In the genomic region with DNA sequence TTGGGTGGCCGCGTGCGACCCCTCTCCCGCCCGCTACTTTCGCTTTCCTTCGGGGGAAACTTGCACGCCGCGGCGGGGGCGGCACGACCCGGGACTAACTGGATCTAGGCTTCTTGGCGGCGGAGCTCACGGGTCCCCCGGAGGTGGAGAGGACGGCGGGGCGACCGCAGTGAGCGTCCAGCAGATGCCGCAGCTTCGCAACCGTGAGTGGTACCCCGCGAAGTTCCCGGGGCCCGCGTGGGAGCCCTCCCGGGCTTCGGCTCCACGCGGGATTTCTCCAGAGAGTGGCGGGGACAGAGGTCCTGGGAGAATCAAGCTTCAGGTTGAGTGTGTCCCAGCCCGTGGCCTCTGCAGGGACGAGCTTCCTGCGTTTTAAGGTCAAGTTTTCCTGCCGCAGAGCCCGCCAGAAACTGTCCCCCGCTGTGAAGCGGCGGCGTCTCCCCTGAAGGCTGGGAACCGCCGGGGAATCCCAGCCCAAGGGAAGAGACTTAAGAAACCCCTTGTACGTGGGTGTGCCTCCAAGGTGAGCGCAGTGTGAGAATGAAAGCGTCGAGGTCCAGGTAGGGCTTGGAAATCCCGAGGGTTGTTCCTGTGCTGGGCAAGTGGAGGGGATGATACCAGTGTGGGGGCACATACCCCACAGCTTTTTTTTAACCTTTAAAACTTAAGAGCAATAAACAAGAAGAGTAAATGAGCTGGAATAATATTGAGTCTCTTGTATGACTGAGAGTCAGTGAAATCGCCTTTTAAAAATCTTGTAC, we compare ENCODE assay signal across 8 mouse cellular contexts. TPM values are rescaled to one million over a fixed set of nuclear protein-coding genes. Genes with fewer than 3 reads are reported as not detected.
DNase-seq lines count a peak whose midpoint lies in the region; ATAC-seq and TF ChIP-seq lines count a peak whose summit lies in the region.

No protein-coding gene starts in this region.

- no peaks in the 10 kb centered on the region for H3K4me1 ChIP-seq in embryonic fibroblast, embryonic 13.5 days (ENCODE audit: control insufficient read depth, insufficient read depth, low read length)
- peaks cover 17% of the 10 kb centered on the region for H3K4me1 ChIP-seq in hindbrain, embryonic 13.5 days (replicated peaks)
- H3K4me1 ChIP-seq in lung, embryonic 16.5 days (replicated peaks; ENCODE audit: control insufficient read depth, insufficient read depth, low read length): peaks cover 3% of the 10 kb centered on the region; the same call in 1 of the 2 replicates
- H3K4me1 ChIP-seq in stomach, embryonic 14.5 days (ENCODE audit: control insufficient read depth, insufficient read depth, low read length): no peaks in the 10 kb centered on the region

- no peaks in the 10 kb centered on the region for H3K9me3 ChIP-seq in hindbrain, embryonic 13.5 days
- no peaks in the 10 kb centered on the region for H3K9me3 ChIP-seq in lung, embryonic 16.5 days (ENCODE audit: control insufficient read depth, low read length)
- no peaks in the 10 kb centered on the region for H3K9me3 ChIP-seq in stomach, embryonic 14.5 days (ENCODE audit: control insufficient read depth, low read depth, low read length)

- peak overlapping the region; percentile 54 for H3K27ac ChIP-seq in embryonic fibroblast, embryonic 13.5 days (ENCODE audit: insufficient read depth, low read length)
- H3K27ac ChIP-seq in hindbrain, embryonic 13.5 days: no peak overlapping the region
- no peak overlapping the region for H3K27ac ChIP-seq in lung, embryonic 16.5 days (ENCODE audit: low read length)
- no peak overlapping the region for H3K27ac ChIP-seq in stomach, embryonic 14.5 days (ENCODE audit: low read length)

- H3K27me3 ChIP-seq in hindbrain, embryonic 13.5 days: peaks cover 47% of the 10 kb centered on the region
- H3K27me3 ChIP-seq in lung, embryonic 16.5 days (ENCODE audit: control insufficient read depth, insufficient read depth, low read depth, low read length): peaks cover 16% of the 10 kb centered on the region
- no peaks in the 10 kb centered on the region for H3K27me3 ChIP-seq in stomach, embryonic 14.5 days (ENCODE audit: control insufficient read depth, insufficient read depth, low read length)

- peak overlapping the region; percentile 62 for H3K4me3 ChIP-seq in embryonic fibroblast, embryonic 13.5 days (ENCODE audit: insufficient read depth, low read length)
- peak overlapping the region; percentile 66 for H3K4me3 ChIP-seq in hindbrain, embryonic 13.5 days
- peak overlapping the region; percentile 85 for H3K4me3 ChIP-seq in lung, embryonic 16.5 days (ENCODE audit: low read length)
- peak overlapping the region; percentile 63 for H3K4me3 ChIP-seq in stomach, embryonic 14.5 days (ENCODE audit: low read depth, low read length)

- H3K9ac ChIP-seq in hindbrain, embryonic 13.5 days: peak overlapping the region; percentile 76
- H3K9ac ChIP-seq in lung, embryonic 16.5 days (ENCODE audit: low read length): peak overlapping the region; percentile 80
- H3K9ac ChIP-seq in stomach, embryonic 14.5 days (replicated peaks; ENCODE audit: low read depth, low read length): peak overlapping the region; percentile 50

- peak; percentile 72 for ATAC-seq in hindbrain, embryonic 13.5 days (ENCODE audit: low FRiP score)
- ATAC-seq in lung, embryonic 16.5 days (ENCODE audit: low read depth): peak; percentile 63
- peak; percentile 60 for ATAC-seq in stomach, embryonic 14.5 days (ENCODE audit: insufficient number of reproducible peaks, insufficient read depth, low FRiP score, low read depth)
- ATAC-seq in monocyte, adult 5-6 weeks (replicated peaks; ENCODE audit: insufficient number of reproducible peaks, low FRiP score, low TSS enrichment, poor library complexity, severe bottlenecking): no peak

- no peaks in the 10 kb centered on the region for H3K36me3 ChIP-seq in hindbrain, embryonic 13.5 days
- no peaks in the 10 kb centered on the region for H3K36me3 ChIP-seq in lung, embryonic 16.5 days (ENCODE audit: control insufficient read depth, insufficient read depth, low read length)
- no peaks in the 10 kb centered on the region for H3K36me3 ChIP-seq in stomach, embryonic 14.5 days (ENCODE audit: control insufficient read depth, insufficient read depth, low read length)

- no peak for TF ChIP-seq CTCF in embryonic fibroblast, embryonic 13.5 days (IDR thresholded peaks at IDR 0.05; ENCODE audit: borderline replicate concordance, insufficient read depth, low read length)

- DNase-seq in adrenal gland, postnatal 10 days: peak; percentile 38
- no peak for DNase-seq in adrenal gland, adult 8-10 months
- DNase-seq in 3T3-L1 (ENCODE audit: low read depth, low spot score): peak; percentile 25

- peak overlapping the region; percentile 100 for H3K4me2 ChIP-seq in hindbrain, embryonic 13.5 days
- peak overlapping the region; percentile 99 for H3K4me2 ChIP-seq in lung, embryonic 16.5 days (ENCODE audit: low read depth, low read length)
- H3K4me2 ChIP-seq in stomach, embryonic 14.5 days (replicated peaks; ENCODE audit: low read depth, low read length): peak overlapping the region; percentile 72

- WGBS in hindbrain, embryonic 13.5 days: under 1% methylated on average over 53 of the region's 53 CpGs
- 1% methylated on average over 45 of the region's 53 CpGs for WGBS in lung, embryonic 16.5 days
- WGBS in stomach, embryonic 14.5 days: under 1% methylated on average over 53 of the region's 53 CpGs

- TF ChIP-seq POLR2A in embryonic fibroblast, embryonic 13.5 days (IDR thresholded peaks at IDR 0.05; ENCODE audit: low read depth, low read length): no peak

RNA-seq across cellular contexts. Expression of gene Gcnt4, which starts 0.7 kb away (rescaled TPM):
- total RNA-seq in adrenal gland, postnatal 10 days (2021): under 1 TPM; 0.76 to 0.93 TPM
- under 1 TPM; 0.08 to 0.94 (median 0.39) TPM for total RNA-seq in adrenal gland, adult 8-10 months (2022)
- polyA plus RNA-seq in embryonic fibroblast, embryonic 13.5 days (2011; ENCODE audit: insufficient read length, low read depth, missing spikeins): 24.5 and 41.1 TPM in 2 replicates
- 0.04 and 0.09 TPM in 2 replicates for polyA plus RNA-seq in hindbrain, embryonic 13.5 days (2015; fragmentation: Nextera tagmentation; extraction: Ambion mirVana)
- polyA plus RNA-seq in lung, embryonic 16.5 days (2015; fragmentation: Nextera tagmentation; extraction: Ambion mirVana): 0.33 and 0.39 TPM in 2 replicates
- polyA plus RNA-seq in stomach, embryonic 14.5 days (2014; fragmentation: Nextera tagmentation; extraction: Ambion mirVana): 0.50 and 0.84 TPM in 2 replicates
- total RNA-seq in monocyte, adult 5-6 weeks (2017): not detected in 3 replicates

Comparison
In these comparisons a context has a peak if more than half of its experiments do, and no peak if none do; other contexts are left out.
1. RNA of gene Gcnt4, which starts 0.7 kb away (polyA plus RNA-seq): 24.5 to 41.1 TPM in embryonic fibroblast, embryonic 13.5 days; 0.50 to 0.84 TPM in stomach, embryonic 14.5 days, 0.33 to 0.39 TPM in lung, embryonic 16.5 days and 0.04 to 0.09 TPM in hindbrain, embryonic 13.5 days; every median in the first group is over 10 times any median in the second.
2. Peak in every context shown above with its lines, with median percentiles within 50 percentile points of each other: H3K4me3 ChIP-seq, H3K4me2 ChIP-seq and H3K9ac ChIP-seq.